Mouse (Mus musculus) embryonic fibroblast, embryonic 13.5 days (primary cell): Measurements from ENCODE around the gene Utp14b. TPM values are rescaled to one million over a fixed set of nuclear protein-coding genes. Genes with fewer than 3 reads are reported as not detected.
A peak's percentile ranks its signal among the peaks of the same experiment; 100 is the strongest.

Experiments used
- H3K27ac ChIP-seq: 2 replicates; pipeline ENCODE4 v1.5.1; 2012; ENCODE audit warnings: low read length, control low read depth, inconsistent platforms; ENCODE audit not compliant: insufficient read depth
- H3K4me1 ChIP-seq: 2 replicates; pipeline ENCODE4 v1.6.1; 2011; ENCODE audit warnings: low read length; ENCODE audit not compliant: control insufficient read depth, insufficient read depth
- H3K4me3 ChIP-seq: 2 replicates; pipeline ENCODE4 v1.5.1; 2011; ENCODE audit warnings: mild to moderate bottlenecking, control low read depth, low read length; ENCODE audit not compliant: insufficient read depth
- CTCF ChIP-seq: IDR thresholded peaks from 2 replicates; pipeline ENCODE4 v1.5.1; 2011; ENCODE audit warnings: mild to moderate bottlenecking, control low read depth, low read length, moderate library complexity, borderline replicate concordance; ENCODE audit not compliant: insufficient read depth
- POLR2A ChIP-seq: IDR thresholded peaks from 2 replicates; pipeline ENCODE4 v1.6.1; 2011; ENCODE audit warnings: low read depth, mild to moderate bottlenecking, control low read depth, low read length, moderate library complexity
- polyA plus RNA-seq: library from polyadenylated mRNA; stranded (reverse); fragments of >200 nt; gene quantifications from 2 replicates; pipeline ENCODE4 v1.2.4, GENCODE M21; 2011; ENCODE audit warnings: low read depth; ENCODE audit not compliant: missing spikeins, insufficient read length

Utp14b gene
- 4.1 and 4.3 TPM in 2 replicates for polyA plus RNA-seq

DNA sequence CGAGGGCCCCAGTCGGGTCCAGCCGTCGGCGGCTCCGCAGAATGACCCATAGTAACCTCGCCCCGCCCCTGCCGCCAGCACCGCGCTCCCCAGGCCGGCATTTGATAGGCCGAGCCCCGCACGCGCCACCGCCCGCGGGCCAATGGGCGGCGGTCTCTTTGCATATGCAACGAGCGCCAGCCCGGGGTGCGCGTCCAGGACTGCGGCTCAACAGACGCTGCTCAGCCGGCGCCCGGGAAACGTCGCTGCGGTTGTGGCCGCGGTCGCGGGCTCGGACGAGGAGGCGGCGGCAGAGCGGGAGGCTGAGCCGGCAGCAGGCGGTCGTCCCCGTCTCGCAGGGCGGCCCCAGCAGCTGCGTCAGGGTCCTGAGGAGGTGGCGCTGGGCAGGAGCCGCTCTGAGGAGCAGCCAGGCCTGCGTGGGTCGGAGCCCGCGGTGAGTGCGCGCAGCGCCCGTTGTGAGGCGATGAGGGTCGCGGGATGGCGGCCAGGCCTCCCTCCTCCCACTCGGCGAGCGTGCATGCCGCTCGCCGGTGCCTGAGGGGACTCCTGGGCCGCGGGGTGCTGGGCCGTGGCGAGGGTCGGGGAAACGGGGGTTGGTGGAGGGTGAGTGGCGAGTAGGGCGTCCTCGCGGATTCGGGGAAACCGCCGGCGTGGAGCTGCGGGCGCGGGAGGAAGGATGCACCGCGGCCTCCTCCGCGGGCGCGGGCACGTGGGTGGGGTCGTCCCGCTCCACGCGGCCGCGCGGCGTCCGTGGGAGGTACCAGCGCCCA is at the start of gene Utp14b, which contains the start of gene Acsl3:
Utp14b (plus strand) TSS at position 368 of the 770 bp plus-strand sequence.
Acsl3 (plus strand) TSS at position 155 of the 770 bp plus-strand sequence.
- Histone ChIP-seq H3K27ac (peak within 1 kb of the TSS; percentile 39), H3K4me1 (peaks cover 11% of the 10 kb centered on the region; the same call in 1 of the 2 replicates), H3K4me3 (peak within 1 kb of the TSS; percentile 96)
- TF ChIP-seq POLR2A (peak; percentile 97), CTCF (no peak)

- TF ChIP-seq CTCF: no peak
- no peak for TF ChIP-seq POLR2A
- H3K4me3 ChIP-seq: no peak overlapping the region
- 0 out of 2 replicates have a peak, but pooled peaks cover 2% of the 10 kb centered on the region for H3K4me1 ChIP-seq
- no peak overlapping the region for H3K27ac ChIP-seq
Observed at GRCm38 (mm10) chr1:78609134-78609907, 48.5 kb upstream of the Utp14b start.

GRCm38 (mm10) chr1:78611039-78611438 is 46.8 kb upstream of the Utp14b start:
- 0 out of 2 replicates have a peak, but pooled peaks cover 2% of the 10 kb centered on the region for H3K4me1 ChIP-seq
- no peak overlapping the region for H3K4me3 ChIP-seq
- TF ChIP-seq CTCF: no peak
- TF ChIP-seq POLR2A: no peak
- H3K27ac ChIP-seq: no peak overlapping the region

- H3K4me3 ChIP-seq: no peak overlapping the region
- no peak overlapping the region for H3K27ac ChIP-seq
- TF ChIP-seq CTCF (no peak), POLR2A (no peak)
Observed at GRCm38 (mm10) chr1:78612959-78613358, 44.9 kb upstream of the Utp14b start.

GRCm38 (mm10) chr1:78624352-78624751 is 33.5 kb upstream of the Utp14b start:
- Histone ChIP-seq H3K4me3 (no peak overlapping the region), H3K4me1 (no peaks in the 10 kb centered on the region), H3K27ac (no peak overlapping the region)
- TF ChIP-seq CTCF (no peak), POLR2A (no peak)

More at GRCm38 (mm10) chr1:78612959-78613358, 44.9 kb upstream of the Utp14b start:
- 0 out of 2 replicates have a peak, but pooled peaks cover 2% of the 10 kb centered on the region for H3K4me1 ChIP-seq

GRCm38 (mm10) chr1:78634486-78634885 is 23.4 kb upstream of the Utp14b start:
- no peak overlapping the region for H3K4me3 ChIP-seq
- TF ChIP-seq CTCF: no peak
- TF ChIP-seq POLR2A: no peak
- no peak overlapping the region for H3K27ac ChIP-seq
- no peaks in the 10 kb centered on the region for H3K4me1 ChIP-seq

DNA sequence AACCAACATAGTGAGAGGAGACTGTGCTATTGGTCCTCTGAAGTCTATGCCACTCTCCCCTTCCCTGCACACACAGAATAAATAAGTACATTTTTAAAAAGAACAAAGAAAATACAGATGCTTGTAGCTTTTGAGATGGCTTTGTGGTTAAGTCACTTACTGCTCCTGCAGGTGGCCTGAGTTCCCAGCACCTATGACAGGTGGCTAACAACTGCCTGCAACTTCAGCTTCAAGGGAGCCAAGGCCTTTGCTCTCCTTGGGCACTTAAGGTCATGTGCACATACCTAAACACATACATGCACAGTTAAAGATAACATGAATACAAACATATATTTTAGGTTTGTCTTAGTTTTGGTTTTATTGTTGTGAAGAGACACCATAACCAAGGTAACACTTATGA is 17.0 kb upstream of the Utp14b start:
- H3K4me1 ChIP-seq: peaks cover 3% of the 10 kb centered on the region; the same call in 1 of the 2 replicates
- no peak overlapping the region for H3K27ac ChIP-seq
- no peak overlapping the region for H3K4me3 ChIP-seq
- TF ChIP-seq POLR2A (no peak), CTCF (no peak)

DNA sequence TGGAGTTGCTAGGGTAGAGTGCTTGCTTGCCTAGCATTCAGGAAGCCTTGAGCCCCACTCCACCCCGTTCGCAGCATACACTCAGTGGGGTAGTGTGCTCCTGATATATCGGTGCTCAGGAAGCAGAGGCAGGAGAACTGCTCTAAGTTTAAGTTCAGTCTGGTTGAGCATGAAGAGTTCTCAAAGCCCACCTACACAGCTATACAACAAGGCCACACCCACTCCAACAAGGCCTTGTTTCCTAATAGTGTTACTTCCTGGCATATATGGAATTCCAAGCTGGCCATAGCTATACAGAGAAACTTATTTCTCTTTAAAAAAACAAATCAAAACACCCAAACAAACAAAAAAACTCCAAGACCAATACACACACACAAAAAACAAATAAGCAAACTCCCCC is 16.0 kb upstream of the Utp14b start:
- no peak for TF ChIP-seq POLR2A
- TF ChIP-seq CTCF: no peak
- peaks cover 3% of the 10 kb centered on the region; the same call in 1 of the 2 replicates for H3K4me1 ChIP-seq
- no peak overlapping the region for H3K27ac ChIP-seq
- H3K4me3 ChIP-seq: no peak overlapping the region

- H3K4me3 ChIP-seq: no peak overlapping the region
- peaks cover 3% of the 10 kb centered on the region; the same call in 1 of the 2 replicates for H3K4me1 ChIP-seq
- H3K27ac ChIP-seq: no peak overlapping the region
- TF ChIP-seq CTCF: no peak
- TF ChIP-seq POLR2A: no peak
Observed at GRCm38 (mm10) chr1:78642197-78642596, 15.6 kb upstream of the Utp14b start.

DNA sequence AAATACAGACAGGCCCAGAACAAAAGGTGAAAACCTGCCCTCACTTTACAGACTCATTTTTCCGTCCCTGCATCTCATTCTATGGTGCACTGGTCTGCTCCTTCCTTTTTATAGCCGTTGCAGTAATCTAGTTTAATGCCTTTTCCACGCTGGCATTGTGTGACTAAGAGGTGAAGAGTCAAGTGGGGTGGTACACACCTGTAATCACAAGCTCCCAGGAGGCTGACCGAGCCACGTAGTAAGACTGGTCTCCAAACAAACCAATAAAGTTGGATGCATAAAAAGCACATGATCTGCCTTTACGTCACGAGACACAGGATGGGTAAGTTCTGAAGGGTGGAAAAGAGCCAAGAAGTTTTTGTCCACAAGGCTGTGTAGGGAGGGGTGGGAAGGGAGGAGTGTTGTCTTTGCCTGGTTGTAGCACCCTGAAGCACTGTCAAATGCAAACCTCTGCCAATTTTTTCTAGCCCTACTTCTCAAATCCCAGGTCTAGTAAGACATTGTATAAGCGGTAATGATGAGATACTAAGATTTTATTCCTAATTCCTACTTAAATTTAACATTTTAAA is 10.4 kb upstream of the Utp14b start:
- H3K4me1 ChIP-seq: peaks cover 7% of the 10 kb centered on the region
- no peak overlapping the region for H3K4me3 ChIP-seq
- no peak for TF ChIP-seq POLR2A
- TF ChIP-seq CTCF: no peak
- H3K27ac ChIP-seq: no peak overlapping the region
